Mouse (Mus musculus) T-helper 1 cell (primary cell): ENCODE data around the gene Ggact.

Experiments
- in situ Hi-C: fragments of 300-600 bp; cut with MboI, MseI; formaldehyde crosslinking; loops from one replicate; pipeline ENCODE4 v1.15.1; 2025; ENCODE audit warnings: high pct_unique_total_duplicates

Gene Ggact

GRCm38 (mm10) chr14:122913657-122914056 lies at the start of gene Ggact:
Gene Ggact (minus strand): TSS chr14:122913757.
- in situ Hi-C loops, result no loop called here

- in situ Hi-C loops, result no loop called here
Observed at GRCm38 (mm10) chr14:122957941-122958340, 44.4 kb upstream of the Ggact start.

- in situ Hi-C loops, result no loop called here
Observed at GRCm38 (mm10) chr14:122953331-122953730, 39.8 kb upstream of the Ggact start.

GRCm38 (mm10) chr14:122952556-122952955 lies 39.0 kb upstream of the Ggact start:
- in situ Hi-C loops, result no loop called here

GRCm38 (mm10) chr14:122951676-122952445 lies 38.3 kb upstream of the Ggact start:
- in situ Hi-C loops, result no loop called here

- in situ Hi-C loops, result no loop called here
Observed at GRCm38 (mm10) chr14:122950915-122951314, 37.4 kb upstream of the Ggact start.

GRCm38 (mm10) chr14:122943475-122943853 lies 29.9 kb upstream of the Ggact start:
- in situ Hi-C loops, result loop anchor here (25.0 kb wide), 1 partner anchor 369 kb away; no protein-coding TSS in a partner anchor

GRCm38 (mm10) chr14:122942757-122943474 lies 29.4 kb upstream of the Ggact start:
- in situ Hi-C loops, result loop anchor here (25.0 kb wide), 1 partner anchor 369 kb away; no protein-coding TSS in a partner anchor

GRCm38 (mm10) chr14:122936460-122936859 lies 22.9 kb upstream of the Ggact start:
- in situ Hi-C loops, result loop anchor here (25.0 kb wide), 1 partner anchor 376 kb away; no protein-coding TSS in a partner anchor

- in situ Hi-C loops, result no loop called here
Observed at GRCm38 (mm10) chr14:122920011-122920410, 6.5 kb upstream of the Ggact start.

GRCm38 (mm10) chr14:122917676-122918075 lies 4.1 kb upstream of the Ggact start:
- in situ Hi-C loops, result no loop called here

GRCm38 (mm10) chr14:122912812-122913498 lies 602 bp downstream of the Ggact start:
- in situ Hi-C loops, result no loop called here

GRCm38 (mm10) chr14:122912137-122912536 lies 1.4 kb downstream of the Ggact start:
- in situ Hi-C loops, result no loop called here

- in situ Hi-C loops, result no loop called here
Observed at GRCm38 (mm10) chr14:122911265-122911664, 2.3 kb downstream of the Ggact start.

GRCm38 (mm10) chr14:122909368-122910091 lies 4.0 kb downstream of the Ggact start:
- in situ Hi-C loops, result no loop called here

- in situ Hi-C loops, result no loop called here
Observed at GRCm38 (mm10) chr14:122908075-122908474, 5.5 kb downstream of the Ggact start.

- in situ Hi-C loops, result no loop called here
Observed at GRCm38 (mm10) chr14:122905007-122905406, 8.6 kb downstream of the Ggact start.

- in situ Hi-C loops, result no loop called here
Observed at GRCm38 (mm10) chr14:122903923-122904351, 9.6 kb downstream of the Ggact start.

GRCm38 (mm10) chr14:122902884-122903283 lies 10.7 kb downstream of the Ggact start:
- in situ Hi-C loops, result no loop called here

GRCm38 (mm10) chr14:122902136-122902535 lies 11.4 kb downstream of the Ggact start:
- in situ Hi-C loops, result no loop called here

GRCm38 (mm10) chr14:122901715-122902114 lies 11.8 kb downstream of the Ggact start:
- in situ Hi-C loops, result no loop called here
